10 mouse cellular contexts compared by ENCODE assay signal in genomic region chr1:125441251-125441650, GRCm38 (mm10). TPM values are rescaled to one million over a fixed set of nuclear protein-coding genes. Genes with fewer than 3 reads are reported as not detected.
DNase-seq lines count a peak whose midpoint lies in the region; ATAC-seq and TF ChIP-seq lines count a peak whose summit lies in the region.
"Had no signal": no experiment of that assay in that cellular context is flagged by ENCODE, and none has a peak within 500 bp of the region (broad histone marks: within the 10 kb centered on the region; RNA-seq: fewer than 3 reads in every experiment).

No protein-coding gene starts in this region.

- no peak overlapping the region for H3K9ac ChIP-seq in lung, postnatal 0 days (replicated peaks; ENCODE audit: low read depth)
- H3K9ac ChIP-seq in forebrain, embryonic 11.5 days (ENCODE audit: low read length), result no peak overlapping the region
- H3K9ac ChIP-seq in hindbrain, embryonic 14.5 days, result no peak overlapping the region

- H3K4me1 ChIP-seq in lung, postnatal 0 days (ENCODE audit: insufficient read depth, low read depth, low read length), result peaks cover 5% of the 10 kb centered on the region; the same call in 1 of the 2 replicates
- H3K4me1 ChIP-seq in forebrain, embryonic 11.5 days (replicated peaks; ENCODE audit: control insufficient read depth, insufficient read depth, low read length), result no peaks in the 10 kb centered on the region; the same call in 1 of the 2 replicates
- H3K4me1 ChIP-seq in hindbrain, embryonic 14.5 days (replicated peaks; ENCODE audit: control insufficient read depth, insufficient read depth, low read length), result peaks cover 3% of the 10 kb centered on the region

- no peak for TF ChIP-seq EP300 in lung, postnatal 0 days (IDR thresholded peaks at IDR 0.05)

- peak overlapping the region; percentile 80 for H3K27ac ChIP-seq in lung, postnatal 0 days (ENCODE audit: low read length)
- H3K27ac ChIP-seq in macrophage, result peak overlapping the region; percentile 87
- H3K27ac ChIP-seq in forebrain, embryonic 11.5 days (ENCODE audit: low read depth, low read length), result no peak overlapping the region
- H3K27ac ChIP-seq in hindbrain, embryonic 14.5 days, result no peak overlapping the region

- 59% methylated on average over 6 of the region's 6 CpGs for WGBS in lung, postnatal 0 days
- WGBS in macrophage (ENCODE audit: missing documents), result 28% methylated on average over 6 of the region's 6 CpGs
- WGBS in forebrain, embryonic 11.5 days, result 83% methylated on average over 6 of the region's 6 CpGs
- 89% methylated on average over 6 of the region's 6 CpGs for WGBS in hindbrain, embryonic 14.5 days

- TF ChIP-seq CTCF in lung, postnatal 0 days (IDR thresholded peaks at IDR 0.05), result no peak

- peak; percentile 39 for ATAC-seq in lung, postnatal 0 days
- peak; percentile 16 for ATAC-seq in common myeloid progenitor, adult 5-6 weeks (replicated peaks; ENCODE audit: low read depth, poor library complexity, severe bottlenecking)
- ATAC-seq in forebrain, embryonic 11.5 days (replicated peaks; ENCODE audit: low FRiP score), result no peak
- ATAC-seq in hindbrain, embryonic 14.5 days (ENCODE audit: low FRiP score), result no peak
- ATAC-seq: midbrain, embryonic 16.5 days had no signal

- no peaks in the 10 kb centered on the region for H3K36me3 ChIP-seq in lung, postnatal 0 days (ENCODE audit: insufficient read depth, low read length)
- H3K36me3 ChIP-seq in macrophage (ENCODE audit: inconsistent target), result no peaks in the 10 kb centered on the region
- H3K36me3 ChIP-seq in forebrain, embryonic 11.5 days (ENCODE audit: control insufficient read depth, insufficient read depth, low read length), result no peaks in the 10 kb centered on the region
- H3K36me3 ChIP-seq in hindbrain, embryonic 14.5 days (replicated peaks; ENCODE audit: control insufficient read depth, insufficient read depth), result no peaks in the 10 kb centered on the region

- H3K4me3 ChIP-seq in lung, postnatal 0 days (ENCODE audit: low read depth, low read length), result no peak overlapping the region
- no peak overlapping the region for H3K4me3 ChIP-seq in macrophage (ENCODE audit: inconsistent target)
- no peak overlapping the region for H3K4me3 ChIP-seq in forebrain, embryonic 11.5 days (ENCODE audit: low read depth, low read length)
- no peak overlapping the region for H3K4me3 ChIP-seq in hindbrain, embryonic 14.5 days (replicated peaks; ENCODE audit: low read length)

- peaks cover 5% of the 10 kb centered on the region; the same call in 1 of the 2 replicates for H3K79me2 ChIP-seq in macrophage (ENCODE audit: inconsistent target)

- H3K4me2 ChIP-seq in lung, postnatal 0 days (replicated peaks; ENCODE audit: low read depth, low read length), result no peak overlapping the region
- H3K4me2 ChIP-seq in forebrain, embryonic 11.5 days (ENCODE audit: low read depth, low read length, severe bottlenecking), result no peak overlapping the region
- H3K4me2 ChIP-seq in hindbrain, embryonic 14.5 days (replicated peaks), result no peak overlapping the region

- no peaks in the 10 kb centered on the region for H3K27me3 ChIP-seq in lung, postnatal 0 days (replicated peaks; ENCODE audit: insufficient read depth, low read length)
- H3K27me3 ChIP-seq in forebrain, embryonic 11.5 days (ENCODE audit: control insufficient read depth, insufficient read depth, low read length), result no peaks in the 10 kb centered on the region
- no peaks in the 10 kb centered on the region for H3K27me3 ChIP-seq in hindbrain, embryonic 14.5 days (ENCODE audit: control insufficient read depth, insufficient read depth, low read length)

- DNase-seq in lung, postnatal 0 days (ENCODE audit: low spot score), result no peak
- DNase-seq in lung, adult 18-20 months, result no peak
- DNase-seq in thymus, postnatal 0 days (ENCODE audit: low spot score), result peak; percentile 35
- DNase-seq in ovary, postnatal 36 days (ENCODE audit: low spot score), result no peak
- DNase-seq in forebrain, embryonic 11.5 days (ENCODE audit: low spot score), result no peak
- DNase-seq in hindbrain, embryonic 14.5 days (ENCODE audit: low spot score), result no peak
- DNase-seq: cerebellum, adult 18-20 months had no signal

- no peaks in the 10 kb centered on the region for H3K9me3 ChIP-seq in lung, postnatal 0 days (ENCODE audit: low read length)
- H3K9me3 ChIP-seq in forebrain, embryonic 11.5 days (ENCODE audit: control insufficient read depth, low read length), result no peaks in the 10 kb centered on the region
- no peaks in the 10 kb centered on the region for H3K9me3 ChIP-seq in hindbrain, embryonic 14.5 days (ENCODE audit: control insufficient read depth, low read length)

RNA-seq across cellular contexts. Expression of gene Actr3, which starts 5.7 kb away (rescaled TPM):
- polyA plus RNA-seq in lung, postnatal 0 days (2015; fragmentation: Nextera tagmentation; extraction: Ambion mirVana), result 205 and 244 TPM in 2 replicates
- 560 and 730 TPM in 2 replicates for total RNA-seq in common myeloid progenitor, adult 5-6 weeks (2017)
- total RNA-seq in macrophage (2018; cell fraction: chromatin; rRNA removed), result 1,000 to 10,000 TPM in 15 of 26 experiments, 100 to 1,000 TPM in 11; 551 to 1,238 (median 1,043) TPM
- 1,000 to 10,000 TPM in 2 of 26 experiments, 100 to 1,000 TPM in 24; 758 to 1,101 (median 899) TPM for total RNA-seq in macrophage (2018; cell fraction: cytosol; rRNA removed)
- total RNA-seq in macrophage (2018; cell fraction: nucleus; rRNA removed), result 1,000 to 10,000 TPM in 5 of 26 experiments, 100 to 1,000 TPM in 21; 496 to 1,177 (median 835) TPM
- 655 to 1,117 TPM (median 796 TPM) in 3 replicates for polyA plus RNA-seq in macrophage (2018)
- polyA plus RNA-seq in thymus, postnatal 0 days (2015; fragmentation: Nextera tagmentation; extraction: Ambion mirVana), result 462 and 483 TPM in 2 replicates
- polyA plus RNA-seq in forebrain, embryonic 11.5 days (2014; fragmentation: Nextera tagmentation; extraction: Ambion mirVana), result 242 and 255 TPM in 2 replicates
- 242 and 264 TPM in 2 replicates for polyA plus RNA-seq in hindbrain, embryonic 14.5 days (2014; fragmentation: Nextera tagmentation; extraction: Ambion mirVana)

Comparison
In these comparisons a context has a peak if more than half of its experiments do, and no peak if none do; other contexts are left out.
1. ATAC-seq: peak in lung, postnatal 0 days (single experiment) and common myeloid progenitor, adult 5-6 weeks (single experiment); none in forebrain, embryonic 11.5 days (single experiment) and hindbrain, embryonic 14.5 days (single experiment).
2. H3K27ac ChIP-seq: peak in lung, postnatal 0 days (single experiment) and macrophage (single experiment); none in forebrain, embryonic 11.5 days (single experiment) and hindbrain, embryonic 14.5 days (single experiment).